Mouse (Mus musculus): Measurements from ENCODE around the gene Tex10. TPM values are rescaled to one million over a fixed set of nuclear protein-coding genes. Genes with fewer than 3 reads are reported as not detected.
A peak's percentile ranks its signal among the peaks of the same experiment; 100 is the strongest.
"Not testable (repeated sequence)": the region's sequence is repeated elsewhere in the genome, so short reads cannot be mapped to it uniquely, and the experiment has no call there.

The Tex10 gene
- total RNA-seq, 2 experiments from 2014 or later: 9.8 to 10.2 TPM

GRCm38 (mm10) chr4:48407350-48408039 is 65.8 kb downstream of the Tex10 start:
- intact Hi-C loops (cut with DNase I; ENCODE audit: low total_unique reads): no loop called here
- peak; percentile 28 for DNase-seq

GRCm38 (mm10) chr4:48405724-48406491 is 67.4 kb downstream of the Tex10 start:
- DNase-seq; intact Hi-C loops (cut with DNase I; ENCODE audit: low total_unique reads): not testable (repeated sequence)

- DNase-seq: no peak
- intact Hi-C loops (cut with DNase I; ENCODE audit: low total_unique reads): no loop called here
These were observed 70.1 kb downstream of the Tex10 start for GRCm38 (mm10) chr4:48403066-48403640.

GRCm38 (mm10) chr4:48396949-48397348 is 76.3 kb downstream of the Tex10 start:
- DNase-seq: no peak
- intact Hi-C loops (cut with DNase I; ENCODE audit: low total_unique reads): no loop called here

GRCm38 (mm10) chr4:48382506-48382905 is 90.8 kb downstream of the Tex10 start:
- no peak for DNase-seq
- intact Hi-C loops (cut with DNase I; ENCODE audit: low total_unique reads): no loop called here

- intact Hi-C loops (cut with DNase I; ENCODE audit: low total_unique reads): no loop called here
- DNase-seq: peak; percentile 61
These were observed 92.3 kb downstream of the Tex10 start for GRCm38 (mm10) chr4:48380940-48381339.

Other genes starting within 250 kb of the Tex10 start
- gene Erp44, start 193.9 kb downstream of the Tex10 start, total RNA-seq (2021): 10 to 100 TPM; 26.4 to 27.6 TPM
- 1 to 10 TPM; 2.8 to 3.2 TPM for gene Invs, start 193.7 kb downstream of the Tex10 start, total RNA-seq (2021)
- 10 to 100 TPM; 12.7 to 17.8 TPM for gene Msantd3, start 66.5 kb upstream of the Tex10 start, total RNA-seq (2021)
- gene Tmeff1, start 111.7 kb upstream of the Tex10 start, total RNA-seq (2021): 1 to 10 TPM; 1.0 to 1.1 TPM
- gene Cavin4, start 190.1 kb upstream of the Tex10 start, total RNA-seq (2021): 100 to 1,000 TPM; 138 to 167 TPM

All from gastrocnemius, postnatal 14 days (tissue).